Mouse (Mus musculus): ENCODE results near the gene Olfr1412. TPM values are rescaled to one million over a fixed set of nuclear protein-coding genes. Genes with fewer than 3 reads are reported as not detected.

Olfr1412 gene
- polyA plus RNA-seq, 1 experiment = not detected

DNA sequence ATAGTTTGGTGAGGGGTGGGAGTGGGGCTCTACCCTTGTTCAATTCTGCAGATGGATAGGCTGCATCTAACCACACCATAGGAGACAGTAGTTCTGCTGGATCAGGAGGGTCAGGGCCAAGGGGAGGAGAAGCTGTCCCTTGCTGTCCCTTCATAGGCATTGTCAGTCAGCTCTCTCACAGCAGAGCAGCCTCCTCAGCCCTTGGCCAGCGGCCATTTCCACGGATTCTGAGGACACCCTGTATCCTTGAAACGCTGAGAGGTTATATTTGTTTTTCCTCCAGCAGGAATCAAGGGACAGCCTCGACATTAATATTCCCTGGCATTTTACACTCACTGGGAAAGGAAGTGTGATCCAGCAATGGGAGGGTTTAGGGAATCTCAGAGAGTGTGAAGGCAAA, 32.8 kb downstream of the Olfr1412 start:
- H3K27me3 ChIP-seq (ENCODE audit: control insufficient read depth, insufficient read depth, low read length) = no peaks in the 10 kb centered on the region
- no peaks in the 10 kb centered on the region for H3K4me1 ChIP-seq (ENCODE audit: control insufficient read depth, insufficient read depth, insufficient read length, low read length)
- 40% methylated on average over 4 of the region's 4 CpGs for WGBS
- H3K27ac ChIP-seq (ENCODE audit: insufficient read depth, low read depth, low read length) = no peak overlapping the region
- TF ChIP-seq POLR2A (IDR thresholded peaks at IDR 0.05; ENCODE audit: low read depth, low read length) (no peak), CTCF (IDR thresholded peaks at IDR 0.05; ENCODE audit: extremely low read depth, insufficient read length, insufficient replicate concordance, low read depth, low read length) (no peak)
- no peaks in the 10 kb centered on the region for H3K36me3 ChIP-seq (ENCODE audit: control insufficient read depth, insufficient read depth, low read length)
- H3K4me3 ChIP-seq (ENCODE audit: low read depth, low read length) = no peak overlapping the region

DNA sequence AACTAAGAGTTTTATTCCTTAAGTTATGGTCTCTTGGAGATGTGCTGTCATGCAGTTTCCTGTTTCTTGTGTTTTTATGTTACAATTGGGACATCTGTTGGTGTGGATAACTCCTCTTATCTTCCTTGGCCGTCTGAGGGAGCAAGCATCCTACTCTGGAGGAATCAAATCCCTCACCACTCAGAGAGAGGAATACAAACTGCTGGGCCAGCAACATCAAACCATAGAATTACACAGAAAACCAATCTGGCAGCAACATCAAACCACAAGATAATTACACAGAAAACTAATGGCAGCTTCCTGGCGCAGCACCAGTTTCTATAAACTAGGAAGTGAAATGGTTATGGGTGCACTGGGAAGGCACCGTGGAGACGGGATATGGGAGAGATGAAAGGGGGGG, 42.6 kb downstream of the Olfr1412 start:
- Histone ChIP-seq H3K27ac (ENCODE audit: insufficient read depth, low read depth, low read length) (no peak overlapping the region), H3K27me3 (ENCODE audit: control insufficient read depth, insufficient read depth, low read length) (no peaks in the 10 kb centered on the region; the same call in 1 of the 2 replicates), H3K4me3 (ENCODE audit: low read depth, low read length) (no peak overlapping the region), H3K36me3 (ENCODE audit: control insufficient read depth, insufficient read depth, low read length) (no peaks in the 10 kb centered on the region), H3K4me1 (ENCODE audit: control insufficient read depth, insufficient read depth, insufficient read length, low read length) (no peaks in the 10 kb centered on the region)
- TF ChIP-seq POLR2A (IDR thresholded peaks at IDR 0.05; ENCODE audit: low read depth, low read length) = no peak
- no peak for TF ChIP-seq CTCF (IDR thresholded peaks at IDR 0.05; ENCODE audit: extremely low read depth, insufficient read length, insufficient replicate concordance, low read depth, low read length)
- WGBS = 66% methylated on average over 4 of the region's 4 CpGs

DNA sequence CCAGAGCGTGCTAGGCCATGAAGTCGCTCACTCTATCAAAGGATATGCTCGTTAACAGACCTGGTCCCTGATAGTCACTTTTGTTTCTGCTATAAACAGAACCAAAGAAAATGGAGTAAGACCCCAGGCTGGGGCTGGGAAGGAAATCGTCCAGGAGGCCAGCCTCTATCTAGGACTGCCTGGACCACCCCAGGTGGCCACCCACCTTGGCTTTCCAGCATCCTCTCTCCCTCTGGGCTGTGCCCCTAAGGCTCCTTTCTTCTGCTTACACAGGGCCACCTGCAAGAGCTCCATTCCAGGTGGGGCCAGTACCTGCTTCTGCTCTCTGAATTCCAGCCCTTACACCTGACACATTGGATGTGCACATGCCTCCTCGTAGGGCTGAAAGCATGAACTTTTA, 46.6 kb downstream of the Olfr1412 start:
- no peak overlapping the region for H3K4me3 ChIP-seq (ENCODE audit: low read depth, low read length)
- 77% methylated on average over 5 of the region's 5 CpGs for WGBS
- H3K27me3 ChIP-seq (ENCODE audit: control insufficient read depth, insufficient read depth, low read length) = no peaks in the 10 kb centered on the region

DNA sequence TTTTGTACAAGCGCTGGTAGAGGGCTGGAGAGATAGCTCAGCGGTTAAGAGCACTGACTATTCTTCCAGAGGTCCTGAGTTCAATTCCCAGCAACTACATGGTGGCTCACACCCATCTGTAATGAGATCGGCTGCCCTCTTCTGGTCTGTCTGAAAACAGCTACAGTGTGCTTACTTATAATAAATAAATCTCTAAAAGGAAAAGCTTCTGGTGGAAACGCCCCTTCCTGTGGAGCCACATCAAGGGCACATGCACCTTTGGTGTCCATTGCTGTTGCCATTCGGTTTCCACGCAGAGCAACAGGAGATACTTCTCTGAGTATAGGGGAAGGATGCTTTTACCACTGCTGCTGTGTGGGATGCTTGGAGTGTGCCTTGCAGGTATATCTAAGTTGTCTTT, 47.4 kb downstream of the Olfr1412 start:
- TF ChIP-seq POLR2A (IDR thresholded peaks at IDR 0.05; ENCODE audit: low read depth, low read length) (no peak), CTCF (IDR thresholded peaks at IDR 0.05; ENCODE audit: extremely low read depth, insufficient read length, insufficient replicate concordance, low read depth, low read length) (no peak)
- H3K27me3 ChIP-seq (ENCODE audit: control insufficient read depth, insufficient read depth, low read length) = no peaks in the 10 kb centered on the region
- 57% methylated on average over 6 of the region's 6 CpGs for WGBS
- peaks cover 12% of the 10 kb centered on the region; the same call in 1 of the 2 replicates for H3K36me3 ChIP-seq (ENCODE audit: control insufficient read depth, insufficient read depth, low read length)
- H3K27ac ChIP-seq (ENCODE audit: insufficient read depth, low read depth, low read length) = no peak overlapping the region
- no peak overlapping the region for H3K4me3 ChIP-seq (ENCODE audit: low read depth, low read length)
- no peaks in the 10 kb centered on the region for H3K4me1 ChIP-seq (ENCODE audit: control insufficient read depth, insufficient read depth, insufficient read length, low read length)

More for the DNA sequence above, 46.6 kb downstream of the Olfr1412 start:
- TF ChIP-seq CTCF (IDR thresholded peaks at IDR 0.05; ENCODE audit: extremely low read depth, insufficient read length, insufficient replicate concordance, low read depth, low read length) (no peak), POLR2A (IDR thresholded peaks at IDR 0.05; ENCODE audit: low read depth, low read length) (no peak)
- H3K4me1 ChIP-seq (ENCODE audit: control insufficient read depth, insufficient read depth, insufficient read length, low read length) = no peaks in the 10 kb centered on the region
- peaks cover 9% of the 10 kb centered on the region; the same call in 1 of the 2 replicates for H3K36me3 ChIP-seq (ENCODE audit: control insufficient read depth, insufficient read depth, low read length)
- H3K27ac ChIP-seq (ENCODE audit: insufficient read depth, low read depth, low read length) = no peak overlapping the region

DNA sequence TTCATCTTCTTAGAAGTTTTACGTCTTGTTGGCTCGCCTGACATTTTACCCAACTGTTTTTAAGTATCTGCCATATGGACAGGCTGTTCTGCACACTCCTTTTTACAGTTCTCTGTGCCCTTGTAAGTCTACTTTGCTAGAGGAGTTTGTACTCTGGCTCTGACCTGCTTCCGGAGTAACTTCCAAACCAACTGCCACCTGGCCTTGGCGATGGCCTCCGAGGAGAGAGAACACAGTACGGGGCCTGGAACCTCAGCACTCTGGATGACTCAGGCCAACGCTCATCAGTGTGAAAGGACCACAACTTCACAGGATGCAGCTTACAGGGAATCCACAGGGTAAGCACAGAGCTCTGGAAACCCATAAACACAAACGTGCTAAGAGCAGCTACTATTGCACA, 48.1 kb downstream of the Olfr1412 start:
- H3K27me3 ChIP-seq (ENCODE audit: control insufficient read depth, insufficient read depth, low read length) = no peaks in the 10 kb centered on the region
- WGBS = 87% methylated on average over 8 of the region's 8 CpGs
- H3K4me3 ChIP-seq (ENCODE audit: low read depth, low read length) = no peak overlapping the region

DNA sequence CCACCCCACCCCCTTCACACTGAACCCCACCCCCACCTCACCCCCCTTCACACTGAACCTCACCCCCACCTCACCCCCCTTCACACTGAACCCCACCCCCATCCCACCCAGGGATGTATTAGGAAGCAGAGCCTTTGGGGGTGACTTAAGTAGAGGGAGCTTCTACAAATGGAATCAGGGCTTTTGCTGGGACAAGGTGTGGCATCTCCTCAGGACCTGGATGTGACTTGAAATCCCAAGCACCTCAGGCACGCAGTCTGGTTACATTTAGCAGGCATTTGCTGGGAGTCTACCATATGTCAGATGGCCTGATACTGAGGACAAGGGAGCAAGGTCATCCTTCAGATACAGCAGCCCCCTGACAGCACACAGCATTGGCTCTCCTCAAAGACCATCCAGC, 49.0 kb downstream of the Olfr1412 start:
- no peaks in the 10 kb centered on the region for H3K4me1 ChIP-seq (ENCODE audit: control insufficient read depth, insufficient read depth, insufficient read length, low read length)
- H3K27me3 ChIP-seq (ENCODE audit: control insufficient read depth, insufficient read depth, low read length) = no peaks in the 10 kb centered on the region
- no peak overlapping the region for H3K27ac ChIP-seq (ENCODE audit: insufficient read depth, low read depth, low read length)
- peaks cover 16% of the 10 kb centered on the region; the same call in 1 of the 2 replicates for H3K36me3 ChIP-seq (ENCODE audit: control insufficient read depth, insufficient read depth, low read length)
- TF ChIP-seq CTCF (IDR thresholded peaks at IDR 0.05; ENCODE audit: extremely low read depth, insufficient read length, insufficient replicate concordance, low read depth, low read length) = no peak
- no peak for TF ChIP-seq POLR2A (IDR thresholded peaks at IDR 0.05; ENCODE audit: low read depth, low read length)
- 75% methylated on average over 1 of the region's 1 CpGs for WGBS
- H3K4me3 ChIP-seq (ENCODE audit: low read depth, low read length) = no peak overlapping the region

More for the DNA sequence above, 48.1 kb downstream of the Olfr1412 start:
- H3K36me3 ChIP-seq (ENCODE audit: control insufficient read depth, insufficient read depth, low read length) = peaks cover 16% of the 10 kb centered on the region; the same call in 1 of the 2 replicates
- H3K27ac ChIP-seq (ENCODE audit: insufficient read depth, low read depth, low read length) = no peak overlapping the region
- no peaks in the 10 kb centered on the region for H3K4me1 ChIP-seq (ENCODE audit: control insufficient read depth, insufficient read depth, insufficient read length, low read length)
- TF ChIP-seq CTCF (IDR thresholded peaks at IDR 0.05; ENCODE audit: extremely low read depth, insufficient read length, insufficient replicate concordance, low read depth, low read length) (no peak), POLR2A (IDR thresholded peaks at IDR 0.05; ENCODE audit: low read depth, low read length) (no peak)

DNA sequence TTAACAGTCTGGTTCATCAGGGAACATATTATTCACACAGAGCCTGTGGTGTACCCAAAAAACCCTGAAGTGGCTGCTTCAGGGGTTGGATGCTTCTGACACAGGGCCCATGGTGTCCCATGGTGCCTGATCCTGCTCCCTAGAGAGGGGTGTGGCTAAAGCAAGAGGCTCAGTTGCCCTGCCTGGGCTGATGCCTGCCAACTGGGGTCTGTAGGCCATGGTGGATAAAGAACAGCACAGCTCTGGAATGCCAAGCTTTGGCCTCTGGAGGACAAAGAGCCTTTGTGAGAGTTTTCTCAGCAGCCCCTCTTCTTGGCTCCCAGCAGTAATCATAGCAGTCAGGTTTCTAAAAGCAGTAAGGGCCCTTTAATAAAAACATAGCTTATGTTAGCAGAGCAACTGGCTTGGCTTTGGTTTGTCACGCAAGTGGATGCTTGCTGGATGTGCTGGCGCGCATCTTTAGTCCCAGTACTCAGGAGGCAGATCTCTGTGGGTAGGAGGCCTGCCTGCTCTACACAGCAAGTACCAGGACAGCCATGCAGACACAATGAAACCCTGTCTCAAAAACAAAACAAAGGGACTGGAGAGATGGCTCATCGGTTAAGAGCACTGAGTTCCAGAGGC, 49.5 kb downstream of the Olfr1412 start:
- H3K4me3 ChIP-seq (ENCODE audit: low read depth, low read length) = no peak overlapping the region
- H3K4me1 ChIP-seq (ENCODE audit: control insufficient read depth, insufficient read depth, insufficient read length, low read length) = no peaks in the 10 kb centered on the region; the same call in 1 of the 2 replicates
- TF ChIP-seq POLR2A (IDR thresholded peaks at IDR 0.05; ENCODE audit: low read depth, low read length) = no peak
- no peak for TF ChIP-seq CTCF (IDR thresholded peaks at IDR 0.05; ENCODE audit: extremely low read depth, insufficient read length, insufficient replicate concordance, low read depth, low read length)
- 82% methylated on average over 4 of the region's 4 CpGs for WGBS
- no peaks in the 10 kb centered on the region for H3K27me3 ChIP-seq (ENCODE audit: control insufficient read depth, insufficient read depth, low read length)
- no peak overlapping the region for H3K27ac ChIP-seq (ENCODE audit: insufficient read depth, low read depth, low read length)
- peaks cover 16% of the 10 kb centered on the region; the same call in 1 of the 2 replicates for H3K36me3 ChIP-seq (ENCODE audit: control insufficient read depth, insufficient read depth, low read length)
